Mouse (Mus musculus): ENCODE data around the gene Pdhb. TPM values are rescaled to one million over a fixed set of nuclear protein-coding genes. Genes with fewer than 3 reads are reported as not detected.
"Not testable (repeated sequence)": the region's sequence is repeated elsewhere in the genome, so short reads cannot be mapped to it uniquely, and the experiment has no call there.

The Pdhb gene
- total RNA-seq, 2 experiments from 2014 or later: 617 to 634 TPM

- no peak for DNase-seq
Observed at GRCm38 (mm10) chr14:8134234-8134633, 38.6 kb downstream of the Pdhb start.

GRCm38 (mm10) chr14:8132789-8133188, 40.0 kb downstream of the Pdhb start:
- DNase-seq: no peak

- no peak for DNase-seq
Observed at GRCm38 (mm10) chr14:8127971-8128370, 44.9 kb downstream of the Pdhb start.

GRCm38 (mm10) chr14:8124046-8124881, 48.6 kb downstream of the Pdhb start:
- DNase-seq: no peak

GRCm38 (mm10) chr14:8123611-8124010, 49.2 kb downstream of the Pdhb start:
- not testable (repeated sequence) for DNase-seq

- DNase-seq: no peak
Observed at GRCm38 (mm10) chr14:8123141-8123540, 49.7 kb downstream of the Pdhb start.

GRCm38 (mm10) chr14:8119904-8120303, 52.9 kb downstream of the Pdhb start:
- no peak for DNase-seq

- no peak for DNase-seq
Observed at GRCm38 (mm10) chr14:8119454-8119853, 53.4 kb downstream of the Pdhb start.

- no peak for DNase-seq
Observed at GRCm38 (mm10) chr14:8117371-8117770, 55.5 kb downstream of the Pdhb start.

Other genes with a start within 250 kb of the Pdhb start
- gene Gm45521, start 215.7 kb downstream of the Pdhb start, total RNA-seq (2021): not detected
- not detected for gene Dnase1l3, start 178.5 kb downstream of the Pdhb start, total RNA-seq (2021)
- 1 to 10 TPM; 5.1 to 5.8 TPM for gene Abhd6, start 170.1 kb downstream of the Pdhb start, total RNA-seq (2021)
- gene Rpp14, start 92.7 kb downstream of the Pdhb start, total RNA-seq (2021): 10 to 100 TPM; 21.9 to 22.3 TPM
- 10 to 100 TPM; 20.9 to 21.0 TPM for gene Pxk, start 74.8 kb downstream of the Pdhb start, total RNA-seq (2021)
- 10 to 100 TPM; 13.2 to 14.1 TPM for gene Kctd6, start 41.1 kb upstream of the Pdhb start, total RNA-seq (2021)
- not detected for gene Acox2, start 86.3 kb upstream of the Pdhb start, total RNA-seq (2021)
- gene Fam107a, start 145.0 kb upstream of the Pdhb start, total RNA-seq (2021): 1 to 10 TPM; 1.7 to 2.1 TPM
- gene Oit1, start 205.7 kb upstream of the Pdhb start, total RNA-seq (2021): not detected